Mouse (Mus musculus) cerebellum, adult 9-10 months (tissue): ENCODE data around the gene Grasp.

Source experiments
- DNase-seq: peaks from one replicate; pipeline ENCODE4 v3.0.0; 2022

The Grasp gene

GRCm38 (mm10) chr15:101228866-101229590 is 5.0 kb downstream of the Grasp start:
- DNase-seq = no peak

- no peak for DNase-seq
Measured at GRCm38 (mm10) chr15:101230503-101230902, 6.5 kb downstream of the Grasp start.

DNA sequence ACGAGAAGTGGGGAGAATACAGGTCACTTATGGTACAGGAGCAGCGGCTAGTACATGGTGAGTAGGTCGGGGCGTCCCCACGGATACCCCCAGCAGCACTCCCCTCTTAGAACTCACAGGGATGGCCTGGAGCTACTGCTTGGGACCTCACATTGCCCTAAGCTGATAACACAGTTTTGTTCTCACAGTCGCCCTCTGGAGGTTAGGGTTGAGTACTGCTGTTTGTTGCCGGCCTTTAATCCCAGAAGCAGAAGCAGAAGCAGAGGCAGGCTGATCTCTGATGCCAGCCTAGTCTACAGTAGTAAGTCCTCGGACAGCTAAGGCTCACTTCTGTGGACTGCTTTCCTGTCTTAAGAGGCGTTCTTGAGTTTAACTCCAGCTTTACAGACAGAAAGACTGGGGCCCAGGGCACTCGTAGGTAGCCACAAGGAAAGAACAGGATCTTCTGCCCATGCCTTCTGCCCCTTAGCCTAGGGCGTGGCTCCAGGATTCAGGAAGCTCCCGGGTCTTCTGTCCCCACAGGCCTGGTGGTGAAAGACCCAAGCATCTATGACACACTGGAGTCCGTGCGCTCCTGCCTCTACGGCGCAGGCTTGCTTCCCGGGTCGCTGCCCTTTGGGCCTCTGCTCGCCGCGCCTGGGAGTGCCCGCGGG is 7.1 kb downstream of the Grasp start:
- DNase-seq = peak; percentile 61

- DNase-seq = no peak
Measured at GRCm38 (mm10) chr15:101231648-101232180, 7.7 kb downstream of the Grasp start.

GRCm38 (mm10) chr15:101232607-101233006 is 8.6 kb downstream of the Grasp start:
- no peak for DNase-seq

DNA sequence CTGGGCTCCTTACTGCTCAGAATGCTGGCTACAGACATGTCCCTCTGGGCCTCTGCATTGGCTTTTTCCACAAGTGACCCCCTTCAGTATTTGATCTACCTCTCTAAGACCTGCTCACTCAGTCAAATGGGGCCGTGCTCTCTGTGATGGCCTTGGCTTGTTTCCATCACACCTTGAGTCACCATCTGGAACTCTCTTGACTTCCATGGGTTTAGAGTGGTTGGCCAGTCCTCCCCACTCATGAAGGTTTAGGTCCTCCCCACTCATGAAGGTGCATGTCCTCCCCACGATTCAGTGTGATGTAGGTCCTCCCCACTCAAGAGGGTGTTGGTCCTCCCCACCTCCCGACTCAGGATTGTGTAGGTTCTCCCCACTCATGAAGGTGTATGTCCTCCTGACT is 9.2 kb downstream of the Grasp start:
- no peak for DNase-seq

GRCm38 (mm10) chr15:101233641-101234275 is 9.8 kb downstream of the Grasp start:
- no peak for DNase-seq

- no peak for DNase-seq
Measured at GRCm38 (mm10) chr15:101234611-101235341, 10.8 kb downstream of the Grasp start.

- DNase-seq = no peak
Measured at GRCm38 (mm10) chr15:101235342-101235698, 11.3 kb downstream of the Grasp start.

DNA sequence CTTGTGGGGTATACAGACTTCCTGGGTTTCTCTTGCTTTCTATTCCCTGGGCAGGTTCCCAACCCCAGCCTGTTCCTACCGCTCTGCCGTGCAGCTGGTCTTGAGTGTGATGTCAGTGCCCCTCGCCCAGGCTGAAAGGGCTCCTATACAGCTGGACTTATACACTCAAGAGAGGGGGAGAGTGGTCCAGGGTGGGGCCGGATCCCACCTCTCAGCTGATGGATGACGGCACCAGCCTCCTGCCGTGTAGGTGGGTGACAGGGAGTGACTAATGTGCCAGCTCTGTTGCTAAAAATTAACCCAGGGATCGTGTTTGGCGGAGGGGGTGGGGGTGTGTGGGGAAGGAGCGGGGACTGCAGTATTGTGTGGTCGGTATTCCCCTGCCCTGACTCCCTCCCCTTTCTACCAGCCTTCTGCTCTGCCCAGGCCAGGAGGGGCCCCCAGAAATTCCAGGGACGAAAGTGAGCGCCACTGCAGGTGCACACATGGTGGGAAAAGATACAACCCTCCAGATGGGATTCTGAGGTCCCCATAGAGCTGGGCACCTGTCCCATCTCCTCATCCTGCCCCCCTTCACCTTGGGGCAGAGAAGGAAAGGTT is 11.8 kb downstream of the Grasp start:
- no peak for DNase-seq

DNA sequence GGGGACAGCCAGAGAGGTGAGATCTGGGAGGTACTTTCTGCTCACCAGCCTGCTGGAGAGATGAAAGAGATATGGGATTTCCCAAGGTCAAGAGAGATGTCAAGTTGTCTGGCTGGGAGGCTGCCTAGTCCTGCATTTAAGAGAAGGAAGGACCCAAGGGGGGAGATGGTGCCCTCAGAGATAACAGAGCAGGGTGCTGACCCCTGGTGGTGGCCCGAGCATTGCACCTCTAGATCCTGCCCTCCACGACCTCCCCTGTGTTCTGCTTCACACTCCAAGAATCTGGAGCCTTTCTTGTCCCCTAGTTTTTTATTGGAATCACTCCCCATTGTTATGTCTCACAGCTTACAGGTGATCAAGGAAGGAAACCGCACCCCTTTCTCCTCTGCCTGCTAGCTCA is 12.9 kb downstream of the Grasp start:
- DNase-seq = peak; percentile 68

DNA sequence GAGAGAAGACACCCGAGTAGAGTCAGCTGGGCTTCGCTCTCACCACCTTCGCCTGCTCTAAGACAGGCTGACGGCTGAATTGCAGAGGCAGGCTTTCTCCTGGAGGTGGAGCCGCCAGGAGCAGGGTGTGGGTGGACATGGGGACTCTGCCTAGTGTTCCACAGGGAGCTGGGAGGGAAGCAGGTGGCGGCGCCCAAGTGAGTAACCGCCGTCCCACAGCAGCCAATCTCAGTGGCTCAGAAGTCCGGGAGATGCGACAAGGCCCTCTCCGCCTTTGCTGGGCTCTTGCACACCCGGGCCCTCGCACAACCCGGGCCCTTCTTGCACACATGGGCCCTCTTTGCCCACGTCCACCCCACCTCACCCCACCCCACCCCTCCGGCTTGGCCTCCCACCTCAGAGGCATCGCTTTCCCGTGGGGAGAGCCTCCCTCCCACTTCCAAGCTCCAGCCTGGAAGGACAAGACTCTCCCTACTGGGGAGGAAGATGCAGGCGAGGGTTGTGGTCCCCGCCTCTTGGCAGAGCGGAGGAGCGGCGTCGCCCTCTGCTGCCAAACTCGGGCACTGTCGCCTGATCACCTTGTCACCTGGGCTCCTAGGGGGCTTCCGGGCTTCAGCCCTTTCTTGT is 15.0 kb downstream of the Grasp start:
- DNase-seq = peak; percentile 74

DNA sequence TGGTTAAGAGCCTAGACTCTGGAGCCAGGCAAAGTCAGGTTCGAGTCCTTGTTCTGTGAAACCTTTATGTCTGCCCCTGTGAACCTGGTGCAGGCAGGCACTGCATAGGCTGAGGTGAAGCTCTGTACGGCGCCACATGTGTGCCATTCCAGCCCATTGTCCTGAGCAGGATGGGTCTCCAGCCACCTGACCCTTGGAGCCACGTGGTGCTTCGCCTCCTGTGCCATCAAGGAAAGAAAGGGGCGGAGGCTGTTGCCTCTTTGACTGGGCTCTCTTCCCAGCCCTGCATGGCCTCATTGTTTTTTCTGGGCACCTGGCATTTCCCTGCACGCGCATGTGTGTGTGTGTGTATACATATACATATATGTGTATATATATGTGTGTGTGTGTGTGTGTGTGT is 15.8 kb downstream of the Grasp start:
- DNase-seq = no peak

GRCm38 (mm10) chr15:101240799-101241204 is 16.8 kb downstream of the Grasp start:
- DNase-seq = peak; percentile 94

DNA sequence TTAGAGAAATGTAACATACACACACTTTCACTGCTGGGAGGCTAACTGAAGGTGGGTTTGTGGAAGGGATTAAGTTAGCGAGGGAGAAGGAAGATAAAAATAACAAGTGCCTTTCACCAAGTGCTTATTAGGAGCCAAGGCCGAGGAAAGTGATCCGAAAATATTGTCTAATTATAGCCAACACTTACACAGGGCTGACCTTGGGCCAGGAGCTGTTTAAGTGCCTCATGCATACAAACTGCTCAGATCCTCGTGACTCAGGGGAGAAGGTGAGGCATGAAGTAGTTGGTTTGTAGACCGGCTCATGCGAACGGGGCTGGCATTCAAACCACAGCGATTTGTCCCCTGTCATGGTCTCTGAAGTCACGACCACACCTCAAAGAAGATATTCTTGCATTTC is 17.2 kb downstream of the Grasp start:
- peak; percentile 46 for DNase-seq

- DNase-seq = no peak
Measured at GRCm38 (mm10) chr15:101241853-101242252, 17.9 kb downstream of the Grasp start.

DNA sequence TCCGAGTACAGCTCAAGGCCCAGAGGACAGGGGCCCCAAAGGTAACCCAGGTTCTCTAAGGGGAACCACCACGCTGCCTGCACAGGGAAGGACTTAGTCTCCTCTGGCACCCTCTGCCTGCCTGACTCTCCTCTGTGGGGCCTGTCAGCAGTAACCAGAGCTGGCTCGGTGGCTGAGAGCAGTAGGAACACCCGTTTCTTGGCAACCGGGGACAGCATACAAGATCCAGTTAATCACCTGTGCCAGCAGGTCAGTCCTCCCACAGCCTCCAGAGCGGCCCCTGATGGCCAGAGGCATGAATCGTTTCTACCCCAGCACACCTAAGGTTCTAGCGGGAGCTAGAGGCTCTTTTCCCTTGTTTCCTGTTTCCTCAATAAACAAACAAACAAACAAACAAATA is 18.7 kb downstream of the Grasp start:
- peak; percentile 89 for DNase-seq

- DNase-seq = no peak
Measured at GRCm38 (mm10) chr15:101244012-101244411, 20.0 kb downstream of the Grasp start.

GRCm38 (mm10) chr15:101246231-101247154 is 22.5 kb downstream of the Grasp start:
- DNase-seq = peak; percentile 95

DNA sequence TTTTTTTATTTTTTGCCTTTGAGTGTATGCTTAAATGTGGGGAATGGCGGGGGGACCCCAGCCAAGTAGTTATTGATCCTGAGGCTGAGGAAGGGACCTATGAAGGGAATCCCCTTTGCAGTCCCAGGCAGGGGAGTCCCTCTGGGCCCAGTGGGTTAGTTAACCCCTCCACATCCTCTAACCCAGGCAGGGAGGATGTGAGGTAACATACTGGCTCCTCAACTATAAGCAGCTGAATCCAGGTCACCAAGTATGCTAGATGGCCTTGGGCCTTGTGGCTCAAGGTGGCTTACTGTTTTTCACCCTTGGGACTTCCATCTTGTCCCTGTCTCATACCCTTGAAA is 23.1 kb downstream of the Grasp start:
- DNase-seq = peak; percentile 62

- DNase-seq = peak; percentile 45
Measured at GRCm38 (mm10) chr15:101248029-101248710, 24.2 kb downstream of the Grasp start.
